Mouse (Mus musculus) midbrain, postnatal 0 days (tissue): ENCODE measurements around the gene Zscan2. TPM values are rescaled to one million over a fixed set of nuclear protein-coding genes. Genes with fewer than 3 reads are reported as not detected.
A peak's percentile ranks its signal among the peaks of the same experiment; 100 is the strongest.

ENCODE experiments used
- ATAC-seq: fragments of 200-750 bp; cut with Nextera tagmentation; 2 replicates; pipeline ENCODE4 v1.8.0; 2017; ENCODE audit warnings: moderate number of reproducible peaks, mild to moderate bottlenecking, moderate TSS enrichment, moderate library complexity; ENCODE audit not compliant: low FRiP score
- DNase-seq: peaks from one replicate; pipeline ENCODE4 v3.0.0-alpha.2; 2015; ENCODE audit warnings: low spot score
- H3K27ac ChIP-seq: fragments of 300-500 bp; sonication (generic); 2 replicates; pipeline ENCODE4 v1.5.1; 2014; ENCODE audit warnings: low read depth, mild to moderate bottlenecking, low read length, mixed read lengths
- H3K27me3 ChIP-seq: fragments of 300-500 bp; sonication (generic); 2 replicates; pipeline ENCODE4 v1.6.1; 2014; ENCODE audit warnings: low read length, control low read depth, mixed read lengths; ENCODE audit not compliant: insufficient read depth
- H3K36me3 ChIP-seq: fragments of 300-500 bp; sonication (generic); 2 replicates; pipeline ENCODE4 v1.6.1; 2014; ENCODE audit warnings: low read length, control low read depth, mixed read lengths; ENCODE audit not compliant: insufficient read depth
- H3K4me1 ChIP-seq: fragments of 300-500 bp; sonication (generic); 2 replicates; pipeline ENCODE4 v1.6.1; 2014; ENCODE audit warnings: mild to moderate bottlenecking, control low read depth, antibody characterized with exemption, low read length, mixed read lengths; ENCODE audit not compliant: insufficient read depth
- H3K4me2 ChIP-seq: fragments of 300-500 bp; sonication (generic); 2 replicates; pipeline ENCODE4 v1.6.1; 2014; ENCODE audit warnings: low read depth, mild to moderate bottlenecking, low read length, mixed read lengths; ENCODE audit not compliant: poor library complexity, severe bottlenecking
- H3K4me3 ChIP-seq: fragments of 300-500 bp; sonication (generic); 2 replicates; pipeline ENCODE4 v1.5.1; 2014; ENCODE audit warnings: low read depth, mild to moderate bottlenecking, low read length, moderate library complexity
- H3K9ac ChIP-seq: fragments of 300-500 bp; sonication (generic); replicated peaks from 2 replicates; pipeline ENCODE4 v1.6.1; 2014; ENCODE audit warnings: mild to moderate bottlenecking, low read length, moderate library complexity, mixed read lengths; ENCODE audit not compliant: poor library complexity, severe bottlenecking
- H3K9me3 ChIP-seq: fragments of 300-500 bp; sonication (generic); 2 replicates; pipeline ENCODE4 v1.6.1; 2016; ENCODE audit warnings: low read length, control low read depth
- CTCF ChIP-seq: IDR thresholded peaks from 2 replicates; pipeline ENCODE4 v1.5.1; 2016; ENCODE audit warnings: antibody characterized with exemption, mild to moderate bottlenecking
- WGBS: fragments of 180-500 bp; shearing (Covaris S2); extraction: QIAGEN DNeasy Blood & Tissue Kit; methylation state at CpG from one replicate; pipeline ENCODE4 v1.1.7; 2014; 5-methylcytosine and 5-hydroxymethylcytosine counted together
- polyA plus RNA-seq: library from polyadenylated mRNA; unstranded; fragments of >200 nt; fragmentation: Nextera tagmentation; extraction: Ambion mirVana; gene quantifications from 2 replicates; pipeline ENCODE4 v1.2.1, GENCODE M21; 2015
- total RNA-seq: library from RNA; depleted of rRNA; stranded (reverse); fragments of >200 nt; gene quantifications from 2 replicates; pipeline ENCODE4 v1.2.3, GENCODE M21; 2014

Gene Zscan2
- total and polyA plus RNA-seq, 2 experiments from 2014 or later: 2.7 to 22.4 TPM

DNA sequence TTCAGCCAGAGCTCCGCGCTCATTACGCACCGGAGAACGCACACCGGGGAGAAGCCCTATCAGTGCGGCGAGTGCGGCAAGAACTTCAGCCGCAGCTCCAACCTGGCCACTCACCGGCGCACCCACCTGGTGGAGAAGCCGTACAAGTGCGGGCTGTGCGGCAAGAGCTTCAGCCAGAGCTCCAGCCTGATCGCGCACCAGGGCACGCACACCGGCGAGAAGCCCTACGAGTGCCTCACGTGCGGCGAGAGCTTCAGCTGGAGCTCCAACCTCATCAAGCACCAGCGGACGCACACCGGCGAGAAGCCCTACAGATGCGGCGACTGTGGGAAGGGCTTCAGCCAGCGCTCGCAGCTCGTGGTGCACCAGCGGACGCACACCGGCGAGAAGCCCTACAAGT, 15.0 kb downstream of the Zscan2 start:
- H3K27ac ChIP-seq: no peak overlapping the region
- TF ChIP-seq CTCF: peak; percentile 37
- no peak overlapping the region for H3K9ac ChIP-seq
- H3K4me2 ChIP-seq: no peak overlapping the region
- no peaks in the 10 kb centered on the region for H3K4me1 ChIP-seq
- no peak for DNase-seq
- H3K4me3 ChIP-seq: no peak overlapping the region
- WGBS: 38% methylated on average over 37 of the region's 37 CpGs
- H3K27me3 ChIP-seq: no peaks in the 10 kb centered on the region
- no peak for ATAC-seq
- peaks cover 30% of the 10 kb centered on the region for H3K36me3 ChIP-seq
- no peaks in the 10 kb centered on the region for H3K9me3 ChIP-seq

DNA sequence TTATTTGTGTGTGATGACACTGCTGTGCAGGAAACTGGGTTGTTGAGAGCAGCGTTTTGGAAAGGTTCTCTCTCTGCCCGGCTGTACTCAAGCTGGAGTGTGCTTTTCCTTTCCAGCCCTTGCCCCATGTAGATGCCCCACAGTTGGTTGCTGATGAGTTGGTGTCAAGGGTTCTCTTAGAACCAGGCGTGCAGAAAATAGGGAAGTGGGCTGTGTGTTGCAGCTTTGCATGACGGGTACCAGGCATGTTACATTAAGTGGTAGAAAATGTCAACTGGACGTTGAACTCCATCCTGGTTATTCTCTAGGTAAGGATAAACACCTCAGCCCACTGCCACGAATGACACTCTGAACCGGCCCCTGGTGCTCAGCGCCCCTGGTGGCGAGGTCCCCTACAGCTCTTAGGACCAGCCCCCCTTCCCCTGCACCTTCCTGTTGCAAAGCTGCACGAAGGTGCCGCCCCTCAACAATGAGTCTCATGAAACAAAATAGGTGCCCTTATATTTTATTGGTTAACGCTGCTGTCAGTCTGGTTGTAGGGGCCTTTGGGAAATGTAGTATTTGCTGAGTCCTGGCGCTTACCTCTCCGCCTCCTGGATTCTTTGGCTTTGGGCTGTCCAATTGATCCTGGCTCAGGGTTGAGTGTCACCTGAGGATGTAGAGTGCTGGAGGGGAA, 22.2 kb downstream of the Zscan2 start:
- WGBS: 24% methylated on average over 14 of the region's 14 CpGs
- TF ChIP-seq CTCF: peak; percentile 75

DNA sequence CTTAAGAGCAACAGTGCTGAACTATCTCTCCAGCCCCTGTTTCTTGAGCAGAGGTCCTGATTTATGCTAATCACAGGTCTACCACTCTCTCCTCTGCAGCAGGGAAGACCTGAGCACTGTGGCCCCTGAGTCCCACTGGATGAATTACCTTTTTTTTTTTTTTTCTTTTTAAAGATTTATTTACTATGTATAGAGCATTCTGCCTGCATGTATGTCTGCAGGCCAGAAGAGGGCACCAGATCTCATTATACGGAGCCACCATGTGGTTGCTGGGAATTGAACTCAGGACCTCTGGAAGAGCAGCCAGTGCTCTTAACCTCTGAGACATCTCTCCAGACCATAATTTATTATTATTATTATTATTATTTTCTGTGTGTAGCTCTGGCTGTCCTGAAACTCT, 24.9 kb downstream of the Zscan2 start:
- Histone ChIP-seq H3K4me1 (no peaks in the 10 kb centered on the region), H3K36me3 (0 out of 2 replicates have a peak, but pooled peaks cover under 1% of the 10 kb centered on the region), H3K9ac (no peak overlapping the region), H3K9me3 (no peaks in the 10 kb centered on the region), H3K4me3 (no peak overlapping the region), H3K27me3 (no peaks in the 10 kb centered on the region), H3K27ac (no peak overlapping the region), H3K4me2 (no peak overlapping the region)
- peak; percentile 52 for TF ChIP-seq CTCF
- 30% methylated on average over 1 of the region's 1 CpGs for WGBS
- DNase-seq (no peak), ATAC-seq (no peak)

More for the DNA sequence above, 22.2 kb downstream of the Zscan2 start:
- no peaks in the 10 kb centered on the region for H3K9me3 ChIP-seq
- H3K4me3 ChIP-seq: peak overlapping the region; percentile 15; the same call in 1 of the 2 replicates
- peak; percentile 91 for DNase-seq
- H3K4me1 ChIP-seq: no peaks in the 10 kb centered on the region
- H3K27me3 ChIP-seq: no peaks in the 10 kb centered on the region
- H3K27ac ChIP-seq: no peak overlapping the region
- H3K36me3 ChIP-seq: no peaks in the 10 kb centered on the region; the same call in 1 of the 2 replicates
- peak; percentile 87 for ATAC-seq
- peak overlapping the region; percentile 19; the same call in 1 of the 2 replicates for H3K9ac ChIP-seq
- peak overlapping the region; percentile 49 for H3K4me2 ChIP-seq

DNA sequence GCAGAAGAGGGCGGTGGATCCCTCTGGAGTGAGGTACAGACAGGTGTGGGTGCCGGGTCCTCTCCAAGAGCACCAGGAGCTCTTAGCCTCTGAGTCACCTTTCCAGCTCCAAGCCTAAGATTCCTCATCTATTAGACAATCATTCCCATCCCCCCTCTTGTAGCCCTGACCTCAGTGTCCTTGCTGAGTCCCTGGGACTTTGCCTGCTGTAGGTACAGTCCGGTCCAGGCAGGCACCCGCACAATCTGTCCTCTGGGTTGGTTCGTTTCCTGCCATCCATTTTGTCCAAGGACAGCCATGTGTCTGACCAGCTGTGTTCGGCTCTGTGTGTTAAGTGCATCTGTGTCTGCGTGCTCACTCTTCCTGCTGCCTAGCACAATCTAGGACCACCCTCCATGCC, 27.9 kb downstream of the Zscan2 start:
- ATAC-seq (peak; percentile 27; the same call in 1 of the 2 replicates), DNase-seq (no peak)
- no peak overlapping the region for H3K27ac ChIP-seq
- WGBS: 83% methylated on average over 7 of the region's 7 CpGs
- H3K27me3 ChIP-seq: no peaks in the 10 kb centered on the region
- peaks cover 28% of the 10 kb centered on the region for H3K36me3 ChIP-seq
- H3K9me3 ChIP-seq: no peaks in the 10 kb centered on the region
- no peak overlapping the region for H3K4me2 ChIP-seq
- H3K4me3 ChIP-seq: no peak overlapping the region
- H3K4me1 ChIP-seq: no peaks in the 10 kb centered on the region
- no peak overlapping the region for H3K9ac ChIP-seq
- TF ChIP-seq CTCF: no peak

DNA sequence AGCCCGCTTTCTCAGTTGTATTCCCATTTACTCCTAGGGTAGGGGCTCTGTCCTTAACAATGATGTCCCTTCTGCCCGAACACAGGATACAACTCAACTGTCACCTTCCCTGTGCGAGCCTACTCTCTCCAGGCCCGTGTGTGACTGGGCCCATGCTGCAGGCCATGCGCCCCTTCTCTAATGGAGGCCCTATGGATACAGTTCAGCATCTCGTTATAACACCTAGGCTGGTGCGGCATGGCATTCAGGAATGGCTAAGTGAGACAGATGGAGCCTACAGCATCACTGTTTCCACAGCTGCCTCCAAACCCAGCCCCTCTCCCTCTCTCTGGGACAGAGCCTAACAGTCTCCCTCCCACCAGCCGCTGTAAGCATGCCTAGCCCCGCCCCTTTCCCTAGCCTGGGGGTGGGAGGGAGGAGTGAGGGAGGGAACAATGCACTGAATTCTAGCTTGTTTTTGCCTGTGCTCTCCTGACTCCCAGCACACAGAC, 28.3 kb downstream of the Zscan2 start:
- Histone ChIP-seq H3K27me3 (no peaks in the 10 kb centered on the region), H3K9ac (no peak overlapping the region), H3K27ac (peak overlapping the region; percentile 26; the same call in 1 of the 2 replicates), H3K4me2 (no peak overlapping the region), H3K9me3 (no peaks in the 10 kb centered on the region), H3K4me3 (no peak overlapping the region), H3K4me1 (no peaks in the 10 kb centered on the region), H3K36me3 (peaks cover 33% of the 10 kb centered on the region)
- TF ChIP-seq CTCF: no peak
- 46% methylated on average over 9 of the region's 9 CpGs for WGBS
- DNase-seq: peak; percentile 73
- ATAC-seq: peak; percentile 45; the same call in 1 of the 2 replicates

DNA sequence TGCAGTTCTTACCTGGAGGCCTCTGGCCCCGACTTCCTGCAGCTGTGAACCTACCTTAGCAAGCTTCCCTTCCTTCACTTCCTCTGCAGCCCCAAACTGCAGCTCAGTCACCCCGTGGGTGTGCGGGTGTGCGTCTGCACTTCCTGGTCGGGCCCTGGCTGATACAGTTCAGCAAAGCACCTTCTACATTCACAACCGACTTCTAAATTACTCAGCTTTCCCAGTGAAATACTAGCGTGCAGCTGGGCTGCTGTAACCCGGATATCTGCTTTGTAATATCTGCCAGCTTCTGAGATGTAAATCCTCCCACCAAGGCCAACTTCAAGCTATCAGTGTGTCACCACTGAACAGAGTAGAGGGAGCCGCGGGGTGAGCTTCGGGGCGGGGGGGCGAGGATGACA, 29.1 kb downstream of the Zscan2 start:
- Histone ChIP-seq H3K27me3 (no peaks in the 10 kb centered on the region), H3K27ac (peak overlapping the region; percentile 26; the same call in 1 of the 2 replicates), H3K4me1 (no peaks in the 10 kb centered on the region), H3K4me3 (no peak overlapping the region), H3K9me3 (no peaks in the 10 kb centered on the region), H3K36me3 (peaks cover 37% of the 10 kb centered on the region), H3K4me2 (no peak overlapping the region), H3K9ac (no peak overlapping the region)
- ATAC-seq (no peak), DNase-seq (no peak)
- no peak for TF ChIP-seq CTCF
- WGBS: 84% methylated on average over 13 of the region's 13 CpGs
